Mouse (Mus musculus): ENCODE measurements around the gene Med12l.

The Med12l gene

GRCm38 (mm10) chr3:59316077-59316476, 310.5 kb downstream of the Med12l start:
- no peak for DNase-seq (ENCODE audit: low spot score in 2 of 2)

DNA sequence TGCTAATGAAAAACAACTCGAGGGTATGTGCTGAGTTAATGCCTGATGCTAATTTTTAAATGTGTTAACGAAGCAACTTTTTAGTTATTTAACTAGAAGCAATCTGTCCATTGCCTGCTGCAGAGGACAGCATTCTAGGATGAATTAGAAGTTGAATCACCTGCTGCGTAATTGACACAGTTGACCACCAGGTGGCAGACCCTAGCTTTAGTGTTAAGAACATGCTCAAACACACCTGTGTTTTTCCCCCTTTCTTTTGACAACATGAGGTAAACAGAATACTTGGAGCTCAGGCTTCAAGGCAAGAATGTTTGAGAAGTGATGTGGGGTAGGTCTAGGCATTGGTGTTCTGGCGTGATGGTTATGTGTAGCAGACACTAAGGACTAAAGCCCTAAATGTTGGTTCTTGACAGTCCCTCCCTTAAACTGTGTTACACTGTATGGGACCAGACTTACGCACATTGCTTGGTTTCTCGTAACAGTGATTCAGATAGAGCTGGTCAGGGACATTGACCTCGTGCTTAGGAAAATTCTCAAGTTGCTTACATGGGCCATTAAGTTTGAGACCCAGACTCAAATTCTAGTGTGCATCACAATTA, 315.8 kb downstream of the Med12l start:
- peak; percentile 19 to 70 for DNase-seq (ENCODE audit: low spot score in 2 of 2)

DNA sequence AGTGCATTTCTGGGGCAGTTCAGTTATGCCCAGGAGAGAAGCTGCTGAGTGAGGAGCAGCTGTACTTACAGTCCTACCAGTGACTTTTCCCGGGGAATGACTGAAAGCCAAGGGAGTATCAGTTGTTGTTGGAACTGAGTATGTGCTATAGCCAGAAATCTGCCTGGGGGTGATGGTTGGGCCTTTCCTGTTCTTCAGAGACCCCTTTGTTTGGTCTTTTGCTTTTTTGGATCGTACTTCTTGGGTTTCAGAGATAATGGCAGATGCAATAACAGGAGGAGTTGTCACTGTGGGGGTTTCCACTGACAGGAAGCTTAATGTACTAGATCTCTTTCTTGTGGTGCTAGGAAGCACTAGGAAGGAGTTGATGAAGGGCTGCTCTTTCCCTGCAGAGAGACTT, 322.9 kb downstream of the Med12l start:
- no peak for DNase-seq (ENCODE audit: low spot score in 2 of 2)

GRCm38 (mm10) chr3:59341647-59342427, 336.2 kb downstream of the Med12l start:
- DNase-seq (ENCODE audit: low spot score in 2 of 2) = no peak

- DNase-seq (ENCODE audit: low spot score in 2 of 2) = no peak
These were observed 337.4 kb downstream of the Med12l start for GRCm38 (mm10) chr3:59343026-59343425.

DNA sequence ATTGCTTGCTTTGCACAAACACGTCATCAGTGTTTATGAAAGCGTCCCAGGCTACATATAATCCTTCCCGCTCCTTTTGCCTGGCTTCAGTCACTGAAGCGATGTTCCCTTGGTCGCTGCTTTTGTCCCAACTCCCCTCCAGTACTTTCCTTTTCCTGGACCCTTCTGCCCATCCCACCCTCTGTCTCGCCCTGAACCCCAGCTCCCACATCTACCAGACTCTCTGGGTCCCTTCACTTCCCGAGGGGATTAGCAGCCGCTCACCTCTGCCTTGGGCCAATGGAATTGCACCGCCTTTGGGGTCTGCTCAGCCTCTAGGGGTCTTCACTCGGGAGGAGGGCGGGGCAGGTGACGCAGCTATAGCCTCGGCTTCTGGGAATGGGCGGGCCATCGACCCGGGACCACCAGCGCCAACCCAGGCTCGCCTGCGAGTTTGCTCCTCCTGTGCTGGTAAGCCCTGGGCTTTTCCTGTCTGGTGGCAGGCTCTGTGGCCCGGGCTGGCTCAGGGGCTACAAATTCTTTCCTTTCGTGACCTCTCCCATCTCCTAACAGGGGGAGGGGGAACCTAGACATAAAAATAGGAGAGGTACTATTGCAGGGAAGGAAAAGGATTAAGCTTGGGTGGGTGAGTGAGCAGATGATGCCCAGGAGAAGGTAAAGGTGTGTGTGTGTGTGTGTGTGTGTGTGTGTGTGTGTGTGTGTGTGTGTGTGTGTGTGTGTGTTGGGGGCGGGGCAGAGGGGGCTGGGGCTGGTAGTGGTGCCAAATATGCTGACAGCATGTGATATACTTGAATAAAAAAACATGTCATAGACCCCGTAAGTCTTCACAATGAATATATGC, 338.7 kb downstream of the Med12l start, which contains the start of gene Igsf10:
Igsf10 (minus strand) TSS at position 330 of the 841 bp plus-strand sequence.
- peak in 1 of 2 experiments; percentile 20 for DNase-seq (ENCODE audit: low spot score in 2 of 2)

GRCm38 (mm10) chr3:59351768-59352167, 346.1 kb downstream of the Med12l start:
- DNase-seq (ENCODE audit: low spot score in 2 of 2) = no peak

- no peak for DNase-seq (ENCODE audit: low spot score in 2 of 2)
These were observed 348.5 kb downstream of the Med12l start for GRCm38 (mm10) chr3:59354156-59354555.

DNA sequence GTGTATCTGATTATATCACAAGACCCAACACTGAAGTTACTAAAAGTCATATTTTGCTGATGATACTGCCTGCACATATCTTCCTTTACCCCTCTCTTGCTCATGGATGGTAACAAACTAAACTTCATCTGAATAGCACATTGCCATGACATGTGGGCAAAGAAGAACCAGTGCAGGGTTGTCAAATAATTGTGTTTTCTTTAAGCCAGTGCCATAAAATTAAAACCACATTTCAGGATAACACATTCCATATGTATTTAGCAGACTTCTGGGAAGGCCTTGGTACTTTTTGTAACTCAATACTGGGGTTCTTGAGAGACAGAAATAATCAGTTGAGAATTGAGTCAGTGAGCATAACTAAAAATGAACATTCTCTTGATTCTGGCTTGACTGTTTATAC, 354.5 kb downstream of the Med12l start:
- no peak for DNase-seq (ENCODE audit: low spot score in 2 of 2)

GRCm38 (mm10) chr3:59361895-59362294, 356.3 kb downstream of the Med12l start:
- no peak for DNase-seq (ENCODE audit: low spot score in 2 of 2)

All from spleen, postnatal 10 days (tissue).